Mouse (Mus musculus) liver (tissue): Measurements from ENCODE around the gene Hydin.
"Not testable (repeated sequence)": the region's sequence is repeated elsewhere in the genome, so short reads cannot be mapped to it uniquely, and the experiment has no call there.

Experiments
- DNase-seq: peaks from one replicate; pipeline ENCODE4 v3.0.0-alpha.2; 2020; ENCODE audit warnings: mixed read lengths

Gene Hydin

GRCm38 (mm10) chr8:110339447-110339846, 72.7 kb downstream of the Hydin start:
- no peak for DNase-seq

GRCm38 (mm10) chr8:110340090-110340703, 73.4 kb downstream of the Hydin start:
- DNase-seq = no peak

- DNase-seq = no peak
Observed at GRCm38 (mm10) chr8:110345697-110346394, 79.1 kb downstream of the Hydin start.

GRCm38 (mm10) chr8:110346915-110347314, 80.1 kb downstream of the Hydin start:
- no peak for DNase-seq

- no peak for DNase-seq
Observed at GRCm38 (mm10) chr8:110350725-110351124, 83.9 kb downstream of the Hydin start.

GRCm38 (mm10) chr8:110351909-110352308, 85.1 kb downstream of the Hydin start:
- no peak for DNase-seq

- DNase-seq = no peak
Observed at GRCm38 (mm10) chr8:110362975-110363374, 96.2 kb downstream of the Hydin start.

GRCm38 (mm10) chr8:110372836-110373235, 106.1 kb downstream of the Hydin start:
- DNase-seq = no peak

GRCm38 (mm10) chr8:110373695-110374094, 106.9 kb downstream of the Hydin start:
- DNase-seq = no peak

- DNase-seq = no peak
Observed at GRCm38 (mm10) chr8:110382751-110383150, 116.0 kb downstream of the Hydin start.

GRCm38 (mm10) chr8:110384632-110385031, 117.9 kb downstream of the Hydin start:
- not testable (repeated sequence) for DNase-seq

GRCm38 (mm10) chr8:110395656-110396055, 128.9 kb downstream of the Hydin start:
- DNase-seq = no peak

GRCm38 (mm10) chr8:110400536-110400935, 133.8 kb downstream of the Hydin start:
- no peak for DNase-seq

GRCm38 (mm10) chr8:110402311-110402710, 135.5 kb downstream of the Hydin start:
- DNase-seq = no peak

GRCm38 (mm10) chr8:110404516-110404915, 137.7 kb downstream of the Hydin start:
- no peak for DNase-seq

GRCm38 (mm10) chr8:110415121-110415520, 148.3 kb downstream of the Hydin start:
- no peak for DNase-seq

GRCm38 (mm10) chr8:110416931-110417330, 150.2 kb downstream of the Hydin start:
- no peak for DNase-seq

- DNase-seq = no peak
Observed at GRCm38 (mm10) chr8:110417801-110418200, 151.0 kb downstream of the Hydin start.

GRCm38 (mm10) chr8:110419711-110420110, 152.9 kb downstream of the Hydin start:
- no peak for DNase-seq

GRCm38 (mm10) chr8:110420221-110420620, 153.4 kb downstream of the Hydin start:
- DNase-seq = no peak

- DNase-seq = no peak
Observed at GRCm38 (mm10) chr8:110424146-110424545, 157.4 kb downstream of the Hydin start.

GRCm38 (mm10) chr8:110431340-110431739, 164.6 kb downstream of the Hydin start:
- no peak for DNase-seq

GRCm38 (mm10) chr8:110440528-110440927, 173.8 kb downstream of the Hydin start:
- no peak for DNase-seq

- DNase-seq = no peak
Observed at GRCm38 (mm10) chr8:110444276-110444675, 177.5 kb downstream of the Hydin start.

GRCm38 (mm10) chr8:110450463-110450862, 183.7 kb downstream of the Hydin start:
- no peak for DNase-seq
